Mouse (Mus musculus): ENCODE data around the gene Pdcd7. TPM values are rescaled to one million over a fixed set of nuclear protein-coding genes. Genes with fewer than 3 reads are reported as not detected.
"Not testable (repeated sequence)": the region's sequence is repeated elsewhere in the genome, so short reads cannot be mapped to it uniquely, and the experiment has no call there.

Pdcd7 gene
- total and polyA plus RNA-seq, 2 experiments from 2014 or later = 11.0 to 16.4 TPM

DNA sequence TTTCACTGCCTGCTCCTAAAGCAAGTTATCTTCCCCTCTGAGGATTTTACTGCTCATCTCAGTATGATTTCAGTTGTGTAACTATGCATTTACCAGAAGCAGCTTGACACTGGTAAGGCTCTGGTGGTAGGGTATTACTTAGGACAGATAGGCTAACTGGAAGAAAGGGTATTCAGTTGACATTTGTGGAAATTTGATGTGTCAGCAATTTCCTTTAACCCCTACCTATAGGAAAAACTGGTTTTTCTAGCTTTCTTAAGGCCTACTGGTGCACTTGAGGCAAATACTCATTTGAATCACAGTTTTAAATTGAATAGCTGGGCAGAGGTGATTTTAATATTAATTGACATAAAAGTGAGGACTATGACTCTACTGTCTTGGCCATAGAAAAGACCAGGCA is 19.9 kb upstream of the Pdcd7 start:
- H3K9ac ChIP-seq (replicated peaks; ENCODE audit: low read length, poor library complexity, severe bottlenecking) = no peak overlapping the region
- H3K4me3 ChIP-seq (ENCODE audit: low read depth, low read length) = no peak overlapping the region
- no peak for ATAC-seq (ENCODE audit: low FRiP score)
- peaks cover 40% of the 10 kb centered on the region for H3K36me3 ChIP-seq (ENCODE audit: insufficient read depth, low read length)
- TF ChIP-seq CTCF (IDR thresholded peaks at IDR 0.05) = no peak
- H3K4me1 ChIP-seq (ENCODE audit: insufficient read depth, low read length) = no peaks in the 10 kb centered on the region
- no peaks in the 10 kb centered on the region for H3K27me3 ChIP-seq (ENCODE audit: insufficient read depth, low read length)
- H3K27ac ChIP-seq (ENCODE audit: low read depth, low read length) = no peak overlapping the region
- H3K4me2 ChIP-seq (ENCODE audit: low read depth, low read length, poor library complexity, severe bottlenecking) = no peak overlapping the region
- H3K9me3 ChIP-seq (ENCODE audit: low read length) = no peaks in the 10 kb centered on the region
- no peak for DNase-seq (ENCODE audit: low spot score)

DNA sequence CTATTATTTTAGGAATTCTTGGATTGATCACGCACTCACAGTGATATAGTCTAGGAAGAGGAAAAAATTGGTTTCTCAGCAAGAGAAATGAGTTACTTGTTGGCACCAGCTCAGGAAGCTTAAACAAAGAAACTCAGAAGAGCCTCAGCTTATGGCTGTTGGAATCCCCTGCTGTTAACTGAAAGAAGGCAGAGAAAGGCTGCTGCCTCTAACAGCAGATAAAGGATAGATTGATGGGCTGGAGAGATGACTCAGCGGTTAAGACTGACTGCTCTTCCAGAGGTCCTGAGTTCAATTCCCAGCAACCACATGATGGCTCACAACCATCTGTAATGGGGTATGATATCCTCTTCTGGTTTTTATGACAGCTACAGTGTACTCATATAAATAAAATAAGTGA is 18.5 kb upstream of the Pdcd7 start:
- H3K4me3 ChIP-seq (ENCODE audit: low read depth, low read length) = no peak overlapping the region
- no peaks in the 10 kb centered on the region for H3K27me3 ChIP-seq (ENCODE audit: insufficient read depth, low read length)
- ATAC-seq (ENCODE audit: low FRiP score) (no peak), DNase-seq (ENCODE audit: low spot score) (no peak)
- WGBS = 95% methylated on average over 2 of the region's 2 CpGs
- peaks cover 36% of the 10 kb centered on the region for H3K36me3 ChIP-seq (ENCODE audit: insufficient read depth, low read length)
- H3K27ac ChIP-seq (ENCODE audit: low read depth, low read length) = no peak overlapping the region
- no peak overlapping the region for H3K4me2 ChIP-seq (ENCODE audit: low read depth, low read length, poor library complexity, severe bottlenecking)
- H3K9me3 ChIP-seq (ENCODE audit: low read length) = no peaks in the 10 kb centered on the region
- H3K4me1 ChIP-seq (ENCODE audit: insufficient read depth, low read length) = no peaks in the 10 kb centered on the region
- TF ChIP-seq CTCF (IDR thresholded peaks at IDR 0.05) = no peak
- H3K9ac ChIP-seq (replicated peaks; ENCODE audit: low read length, poor library complexity, severe bottlenecking) = no peak overlapping the region

GRCm38 (mm10) chr9:65333958-65334357 is 11.9 kb upstream of the Pdcd7 start:
- Histone ChIP-seq H3K9me3 (ENCODE audit: low read length) (no peaks in the 10 kb centered on the region), H3K36me3 (ENCODE audit: insufficient read depth, low read length) (peaks cover 7% of the 10 kb centered on the region; the same call in 1 of the 2 replicates), H3K9ac (replicated peaks; ENCODE audit: low read length, poor library complexity, severe bottlenecking) (no peak overlapping the region), H3K4me3 (ENCODE audit: low read depth, low read length) (no peak overlapping the region), H3K4me2 (ENCODE audit: low read depth, low read length, poor library complexity, severe bottlenecking) (no peak overlapping the region), H3K27me3 (ENCODE audit: insufficient read depth, low read length) (no peaks in the 10 kb centered on the region), H3K4me1 (ENCODE audit: insufficient read depth, low read length) (no peaks in the 10 kb centered on the region), H3K27ac (ENCODE audit: low read depth, low read length) (no peak overlapping the region)
- DNase-seq (ENCODE audit: low spot score) (no peak), ATAC-seq (ENCODE audit: low FRiP score) (no peak)
- no peak for TF ChIP-seq CTCF (IDR thresholded peaks at IDR 0.05)
- 92% methylated on average over 5 of the region's 5 CpGs for WGBS

- H3K4me1 ChIP-seq (ENCODE audit: insufficient read depth, low read length) = no peaks in the 10 kb centered on the region
- 89% methylated on average over 4 of the region's 4 CpGs for WGBS
- no peaks in the 10 kb centered on the region for H3K9me3 ChIP-seq (ENCODE audit: low read length)
Observed at GRCm38 (mm10) chr9:65339146-65339545, 6.8 kb upstream of the Pdcd7 start.

DNA sequence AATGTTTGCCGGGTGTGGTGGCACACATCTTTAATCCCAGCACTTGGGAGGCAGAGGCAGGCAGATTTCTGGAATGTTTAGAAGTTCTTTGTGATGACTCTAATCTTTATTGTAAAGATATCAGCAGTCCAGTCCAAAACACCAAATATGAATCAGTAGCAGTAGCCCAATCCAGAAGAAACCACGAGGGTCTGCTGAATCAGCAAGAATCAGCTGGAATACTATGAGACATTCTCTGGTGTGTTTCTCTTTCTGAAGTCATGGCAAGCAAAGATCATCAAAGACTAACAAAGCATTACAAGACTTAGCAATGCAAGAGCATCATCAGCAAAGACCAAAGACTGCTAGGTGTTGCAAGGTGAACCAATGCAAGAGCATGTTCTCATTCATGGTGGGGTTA is 5.5 kb upstream of the Pdcd7 start:
- no peak for ATAC-seq (ENCODE audit: low FRiP score)
- WGBS = 90% methylated on average over 2 of the region's 2 CpGs
- no peak overlapping the region for H3K4me3 ChIP-seq (ENCODE audit: low read depth, low read length)
- H3K9me3 ChIP-seq (ENCODE audit: low read length) = no peaks in the 10 kb centered on the region
- TF ChIP-seq CTCF (IDR thresholded peaks at IDR 0.05) = no peak
- no peak overlapping the region for H3K27ac ChIP-seq (ENCODE audit: low read depth, low read length)
- H3K27me3 ChIP-seq (ENCODE audit: insufficient read depth, low read length) = 0 out of 2 replicates have a peak, but pooled peaks cover 5% of the 10 kb centered on the region
- no peak overlapping the region for H3K9ac ChIP-seq (replicated peaks; ENCODE audit: low read length, poor library complexity, severe bottlenecking)
- H3K36me3 ChIP-seq (ENCODE audit: insufficient read depth, low read length) = no peaks in the 10 kb centered on the region
- no peaks in the 10 kb centered on the region for H3K4me1 ChIP-seq (ENCODE audit: insufficient read depth, low read length)
- no peak overlapping the region for H3K4me2 ChIP-seq (ENCODE audit: low read depth, low read length, poor library complexity, severe bottlenecking)
- DNase-seq (ENCODE audit: low spot score) = no peak

More at GRCm38 (mm10) chr9:65339146-65339545, 6.8 kb upstream of the Pdcd7 start:
- no peak for TF ChIP-seq CTCF (IDR thresholded peaks at IDR 0.05)
- no peak for ATAC-seq (ENCODE audit: low FRiP score)
- Histone ChIP-seq H3K27me3 (ENCODE audit: insufficient read depth, low read length) (0 out of 2 replicates have a peak, but pooled peaks cover 5% of the 10 kb centered on the region), H3K4me3 (ENCODE audit: low read depth, low read length) (no peak overlapping the region), H3K4me2 (ENCODE audit: low read depth, low read length, poor library complexity, severe bottlenecking) (no peak overlapping the region), H3K36me3 (ENCODE audit: insufficient read depth, low read length) (no peaks in the 10 kb centered on the region), H3K9ac (replicated peaks; ENCODE audit: low read length, poor library complexity, severe bottlenecking) (no peak overlapping the region), H3K27ac (ENCODE audit: low read depth, low read length) (no peak overlapping the region)
- DNase-seq (ENCODE audit: low spot score) = no peak

GRCm38 (mm10) chr9:65345439-65345838 is 465 bp upstream of the Pdcd7 start:
- H3K36me3 ChIP-seq (ENCODE audit: insufficient read depth, low read length); H3K9me3 ChIP-seq (ENCODE audit: low read length); ATAC-seq (ENCODE audit: low FRiP score); H3K27me3 ChIP-seq (ENCODE audit: insufficient read depth, low read length); H3K4me1 ChIP-seq (ENCODE audit: insufficient read depth, low read length): not testable (repeated sequence)
- peak; percentile 43 for TF ChIP-seq CTCF (IDR thresholded peaks at IDR 0.05)
- DNase-seq (ENCODE audit: low spot score) = peak; percentile 28
- WGBS = 57% methylated on average over 11 of the region's 11 CpGs
- Histone ChIP-seq H3K4me2 (ENCODE audit: low read depth, low read length, poor library complexity, severe bottlenecking) (peak overlapping the region; percentile 91), H3K4me3 (ENCODE audit: low read depth, low read length) (peak overlapping the region; percentile 99), H3K9ac (replicated peaks; ENCODE audit: low read length, poor library complexity, severe bottlenecking) (0 out of 2 replicates have a peak overlapping the region, but pooled peaks have one; percentile 94), H3K27ac (ENCODE audit: low read depth, low read length) (peak overlapping the region; percentile 97)

Data from midbrain, postnatal 0 days (tissue).